Mouse (Mus musculus) hindlimb bud, embryonic 11.5 days (tissue): Measurements from ENCODE around the gene Unc13b.

Source experiments
- DNase-seq: peaks from one replicate; pipeline ENCODE4 v3.0.0-alpha.2; 2012; ENCODE audit warnings: low read depth, low spot score; ENCODE audit errors: extremely low spot score

Gene Unc13b

GRCm38 (mm10) chr4:43037860-43038566 is 20.7 kb upstream of the Unc13b start:
- no peak for DNase-seq

DNA sequence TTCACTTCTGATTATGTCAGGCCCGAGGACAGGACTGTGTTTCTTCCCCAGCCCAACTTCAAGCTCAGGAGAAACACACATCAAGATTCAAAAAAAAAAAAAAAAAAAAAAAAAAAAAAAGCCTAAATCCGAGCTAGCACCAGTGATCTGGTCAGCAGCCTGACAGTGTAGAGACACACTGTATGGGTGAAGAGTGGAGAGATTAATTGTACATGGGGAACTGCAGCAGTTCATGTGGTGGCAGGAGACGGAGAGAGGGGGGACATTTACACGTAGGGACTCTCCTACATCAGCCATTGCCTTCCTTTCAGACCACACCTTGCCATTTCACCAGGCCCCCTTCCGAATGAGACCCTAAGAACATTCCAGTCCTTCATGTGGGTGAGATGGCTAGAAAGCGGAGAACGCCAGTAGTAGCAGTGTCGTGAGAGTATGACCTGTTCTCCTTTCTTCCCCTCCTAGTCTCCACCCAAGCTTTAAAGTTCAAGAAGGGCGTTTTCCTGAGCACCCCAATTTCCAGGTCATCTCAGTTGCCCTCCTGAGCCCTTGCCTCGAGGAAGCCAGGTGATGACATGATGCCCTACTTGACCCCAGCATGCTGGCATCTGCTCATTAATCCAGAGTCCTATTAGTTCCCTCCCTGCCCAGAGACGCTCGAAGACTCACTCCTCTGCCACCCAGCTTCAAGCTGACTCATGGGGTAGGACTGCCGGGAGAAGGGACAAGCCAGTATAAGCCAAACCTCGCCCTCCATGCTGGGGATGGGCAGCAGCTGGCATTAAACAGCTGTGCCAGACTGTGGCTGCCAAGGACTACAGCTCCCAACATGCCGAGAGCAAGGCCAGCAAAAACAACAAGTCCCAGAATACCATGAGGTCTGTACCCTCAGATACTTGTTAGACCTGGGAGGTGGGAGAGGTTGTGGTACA is 19.9 kb upstream of the Unc13b start:
- no peak for DNase-seq

DNA sequence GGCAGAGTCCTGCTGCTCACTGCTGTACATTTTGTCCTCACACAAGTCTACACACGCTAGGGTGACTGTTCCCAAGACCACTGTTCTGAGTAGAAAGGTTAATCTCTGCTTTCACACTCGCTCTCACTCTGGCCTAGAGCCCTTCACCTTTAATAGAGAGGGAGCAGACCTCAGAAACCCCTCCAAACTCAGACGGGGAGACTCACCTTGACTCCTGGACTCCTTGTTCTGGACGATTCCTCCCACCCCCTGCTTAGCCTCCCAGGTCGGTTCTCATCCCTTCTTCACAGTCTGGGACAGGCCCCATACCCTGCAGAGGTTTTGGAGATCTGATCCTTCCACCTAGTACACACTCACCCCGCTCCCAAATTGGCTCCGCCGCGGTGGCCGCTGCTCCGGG is 19.1 kb upstream of the Unc13b start:
- no peak for DNase-seq

DNA sequence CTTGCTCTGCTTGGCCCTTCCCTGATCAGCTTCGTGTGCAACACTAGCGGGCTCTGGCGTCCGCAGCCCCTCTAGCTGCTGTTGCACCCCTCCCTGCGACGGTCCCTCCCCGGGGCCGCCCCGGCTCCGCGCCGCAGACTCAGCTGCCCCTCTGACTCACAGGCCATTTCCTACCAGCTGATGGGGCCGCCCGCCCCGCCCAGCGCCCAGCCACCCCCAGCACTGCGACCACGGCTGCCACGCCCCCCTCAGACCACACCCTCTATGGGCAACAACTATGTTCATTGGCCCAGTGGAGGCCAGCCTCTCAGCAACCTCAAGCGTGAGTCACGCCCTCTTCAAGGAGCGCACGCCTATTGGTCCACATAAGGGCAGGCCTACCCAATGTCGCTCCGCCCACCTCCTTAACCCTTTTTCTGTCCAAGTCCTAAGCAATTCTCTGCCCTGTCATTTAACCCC is 18.6 kb upstream of the Unc13b start:
- peak; percentile 86 for DNase-seq

DNA sequence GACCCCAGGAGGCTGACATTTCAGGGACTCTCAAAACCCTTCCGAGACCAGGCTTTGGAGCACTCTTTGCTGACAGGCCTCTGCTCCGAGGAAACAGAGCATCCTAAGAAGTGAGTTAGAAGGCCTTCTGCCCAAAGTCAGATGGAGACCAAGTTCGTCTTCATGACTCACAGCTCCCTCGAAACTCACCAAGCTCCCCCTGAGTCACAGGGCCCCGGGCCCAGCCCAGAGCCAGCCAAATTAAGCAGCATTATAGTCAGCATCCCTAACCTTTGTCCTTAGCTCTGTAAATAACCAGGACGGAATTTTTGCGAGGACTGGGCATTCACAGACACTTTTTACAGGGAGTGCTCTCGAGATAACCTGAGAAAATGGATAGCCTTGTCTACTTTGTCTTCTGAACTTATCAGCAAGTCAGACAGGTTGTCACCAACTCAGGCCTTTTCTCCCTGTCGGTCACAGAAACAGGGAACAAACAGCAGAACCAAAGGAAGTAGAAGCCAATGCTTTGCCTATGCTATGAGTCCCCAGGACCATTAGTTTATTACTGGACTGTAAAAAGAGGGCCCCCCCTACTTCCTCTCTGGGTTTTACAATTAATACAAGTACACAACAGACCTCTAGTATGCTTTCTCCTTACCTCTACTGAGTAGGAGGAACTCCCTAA is 17.7 kb upstream of the Unc13b start:
- no peak for DNase-seq

DNA sequence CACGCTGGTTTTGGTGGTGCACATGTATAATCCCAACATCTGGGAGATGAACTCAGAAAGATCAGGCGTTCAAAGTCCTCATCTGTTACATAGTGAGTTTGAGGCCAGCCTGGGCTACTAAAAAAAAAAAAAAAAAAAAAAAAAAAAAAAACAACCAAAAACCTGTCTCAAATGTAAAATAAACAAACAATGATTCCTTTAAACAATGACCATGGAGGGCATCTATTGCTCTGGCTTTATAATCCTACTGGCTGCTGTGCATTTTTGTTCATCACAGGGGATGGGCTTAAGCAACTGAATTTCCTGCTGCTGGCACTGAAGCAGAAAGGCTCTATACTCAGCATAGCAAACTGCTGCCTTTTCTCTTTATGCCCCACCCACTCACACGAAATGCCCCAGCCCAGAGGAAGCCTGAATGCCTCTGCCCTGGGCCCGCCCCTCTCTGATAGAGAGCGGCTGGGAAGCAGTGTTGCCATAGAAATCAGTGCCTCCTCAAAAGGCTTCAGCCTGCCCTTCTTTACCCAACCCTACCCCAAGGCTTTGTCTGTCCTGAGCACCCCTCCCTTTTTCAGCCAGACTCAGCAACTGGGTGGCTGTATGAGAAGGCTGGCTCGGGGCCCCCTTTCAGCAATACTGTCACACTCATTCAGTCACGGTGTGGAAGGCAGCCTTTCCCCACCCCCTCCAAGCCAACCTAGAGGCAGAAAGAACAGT is 15.0 kb upstream of the Unc13b start:
- DNase-seq: no peak

GRCm38 (mm10) chr4:43044673-43045072 is 14.1 kb upstream of the Unc13b start:
- DNase-seq: no peak

DNA sequence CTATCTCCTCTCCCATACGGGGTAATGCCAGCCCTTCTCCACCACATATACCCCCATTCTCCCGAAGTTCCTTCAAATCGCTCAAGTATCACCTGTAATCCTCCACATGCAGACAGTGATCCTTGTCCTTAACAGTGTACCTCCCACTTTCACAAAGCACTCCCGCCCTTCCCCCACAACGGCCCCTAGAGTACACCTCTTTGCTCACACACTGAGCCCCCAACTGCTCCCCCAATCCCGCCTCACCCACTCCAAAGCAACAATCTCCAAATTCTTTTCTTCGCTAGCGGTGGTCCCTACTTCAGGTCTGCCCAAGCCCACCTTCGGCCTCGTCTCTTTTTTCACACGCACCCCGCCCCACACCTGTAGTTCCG is 13.5 kb upstream of the Unc13b start:
- no peak for DNase-seq

GRCm38 (mm10) chr4:43045659-43046302 is 13.0 kb upstream of the Unc13b start, which contains the start of gene Fam214b:
TSS of gene Fam214b (minus strand) at chr4:43046220.
- DNase-seq: peak; percentile 91

DNA sequence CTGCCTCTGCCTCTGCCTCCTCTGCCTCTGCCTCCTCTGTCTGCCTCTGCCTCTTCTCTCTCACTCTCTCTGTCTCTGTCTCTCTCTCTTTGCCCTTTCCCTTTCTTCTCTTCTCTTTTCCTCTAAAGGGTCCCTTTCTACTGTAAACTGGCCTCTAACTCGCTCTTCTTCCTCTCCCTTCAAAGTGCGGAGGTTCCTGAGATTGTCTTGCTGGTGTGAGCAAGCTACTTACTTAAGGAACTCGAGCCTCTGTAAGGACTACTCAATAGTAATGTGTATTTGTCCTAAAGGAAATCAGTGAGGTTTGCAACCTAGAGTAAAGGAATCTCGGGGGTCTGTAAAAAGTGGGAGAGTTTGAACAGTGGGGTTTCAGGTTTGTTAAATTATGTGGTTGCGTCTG is 12.1 kb upstream of the Unc13b start:
- DNase-seq: no peak

DNA sequence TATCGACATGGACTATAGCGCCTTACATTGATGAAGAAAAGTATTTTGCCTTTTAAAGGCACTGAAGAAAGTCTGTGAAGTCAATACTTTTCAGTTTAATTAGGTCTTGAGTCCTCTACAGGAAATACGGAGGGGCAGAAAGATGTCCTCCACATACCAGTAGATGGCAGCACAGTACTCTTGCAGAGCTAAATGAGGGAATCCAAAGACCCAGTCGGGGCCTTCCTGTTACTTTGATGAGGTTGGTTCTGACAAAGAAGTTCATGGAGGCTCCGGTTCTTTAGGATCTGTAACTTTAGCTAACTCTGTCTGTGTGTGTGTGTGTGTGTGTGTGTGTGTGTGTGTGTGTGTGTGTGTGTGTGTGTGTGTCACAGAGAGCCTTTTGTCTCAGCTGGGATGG is 11.5 kb upstream of the Unc13b start:
- peak; percentile 69 for DNase-seq

DNA sequence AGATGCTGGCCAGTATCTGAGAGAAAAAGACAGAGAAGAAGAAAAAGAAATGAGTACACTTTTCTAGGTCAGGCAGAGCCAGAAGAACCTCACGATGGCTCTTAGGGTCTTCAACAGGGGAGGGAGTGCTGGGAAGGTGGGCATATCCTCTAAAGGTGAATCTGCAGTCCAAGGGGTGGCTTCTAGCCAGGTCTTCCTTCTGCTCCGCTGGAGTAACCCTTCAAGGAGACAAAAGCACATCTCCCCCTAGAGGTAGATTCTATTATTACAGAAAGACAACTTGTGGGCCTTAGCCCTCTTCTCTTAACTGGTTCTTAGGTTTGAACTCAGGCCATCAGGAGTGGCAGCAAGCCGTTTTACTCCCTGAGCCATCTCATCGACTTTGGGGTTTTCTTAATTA is 6.1 kb upstream of the Unc13b start:
- no peak for DNase-seq

DNA sequence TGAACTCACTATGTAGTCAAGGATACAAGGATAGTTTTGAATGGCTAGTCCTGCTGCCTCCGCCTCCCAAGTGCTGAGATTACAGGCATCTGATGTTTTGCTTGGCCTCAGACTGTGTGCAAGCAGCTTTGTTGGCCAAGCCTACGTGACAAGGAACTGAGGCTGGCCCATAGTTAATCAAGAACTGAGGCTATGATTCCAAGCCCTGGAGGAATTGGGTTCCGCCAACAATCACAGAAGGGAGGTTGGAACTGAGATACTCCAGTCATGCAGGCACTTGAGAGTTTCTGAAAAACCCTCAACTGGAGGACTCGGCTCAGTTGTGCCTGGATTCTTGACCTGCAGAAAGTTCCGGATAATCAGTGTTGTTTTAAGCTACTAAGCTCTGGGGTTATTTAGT is 1.1 kb upstream of the Unc13b start:
- DNase-seq: no peak

DNA sequence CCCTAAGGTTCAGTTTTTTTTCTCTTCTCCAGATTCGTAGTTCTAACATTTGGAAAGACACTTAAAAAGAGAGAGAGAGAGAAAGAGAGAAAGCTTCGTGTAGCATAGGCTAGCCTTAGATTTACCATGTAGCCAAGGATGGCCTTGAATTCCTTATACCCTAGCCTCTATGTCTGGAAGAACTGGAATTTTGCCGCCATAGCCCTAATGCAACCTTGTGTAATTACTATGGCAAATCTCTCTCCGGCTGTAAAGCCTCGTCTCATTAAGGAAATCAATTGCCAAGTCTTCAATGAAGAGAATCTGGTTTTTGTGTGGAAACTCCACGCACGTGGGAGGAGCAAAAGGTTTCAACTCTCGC is 381 bp upstream of the Unc13b start:
- no peak for DNase-seq

- DNase-seq: no peak
Measured at GRCm38 (mm10) chr4:43059697-43060096, 944 bp downstream of the Unc13b start.

DNA sequence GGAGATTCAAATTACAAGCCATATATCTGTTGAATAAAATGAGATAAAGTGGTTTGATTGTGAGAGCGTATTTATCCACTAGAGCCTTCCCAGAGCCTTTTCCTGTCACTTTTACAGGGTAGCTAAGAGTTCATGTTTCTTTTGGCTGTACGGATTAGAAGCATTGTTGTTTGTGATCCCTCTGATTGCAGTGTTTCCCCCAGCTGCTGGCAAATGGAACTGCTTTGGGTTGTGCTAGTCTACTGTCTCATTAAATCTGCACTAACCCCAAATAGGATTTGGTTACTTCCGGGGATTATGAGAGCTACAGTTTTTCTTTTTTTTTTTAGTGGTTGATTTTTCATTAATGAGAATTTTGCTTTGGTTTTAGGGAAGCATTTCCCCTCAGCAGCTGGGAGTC is 1.5 kb downstream of the Unc13b start:
- no peak for DNase-seq

- DNase-seq: no peak
Measured at GRCm38 (mm10) chr4:43065471-43065870, 6.7 kb downstream of the Unc13b start.

GRCm38 (mm10) chr4:43074923-43075322 is 16.2 kb downstream of the Unc13b start:
- DNase-seq: no peak

- DNase-seq: no peak
Measured at GRCm38 (mm10) chr4:43078071-43078718, 19.4 kb downstream of the Unc13b start.

GRCm38 (mm10) chr4:43082458-43082857 is 23.7 kb downstream of the Unc13b start:
- no peak for DNase-seq
